ENCODE assay signal across 25 mouse cellular contexts in the genomic region with DNA sequence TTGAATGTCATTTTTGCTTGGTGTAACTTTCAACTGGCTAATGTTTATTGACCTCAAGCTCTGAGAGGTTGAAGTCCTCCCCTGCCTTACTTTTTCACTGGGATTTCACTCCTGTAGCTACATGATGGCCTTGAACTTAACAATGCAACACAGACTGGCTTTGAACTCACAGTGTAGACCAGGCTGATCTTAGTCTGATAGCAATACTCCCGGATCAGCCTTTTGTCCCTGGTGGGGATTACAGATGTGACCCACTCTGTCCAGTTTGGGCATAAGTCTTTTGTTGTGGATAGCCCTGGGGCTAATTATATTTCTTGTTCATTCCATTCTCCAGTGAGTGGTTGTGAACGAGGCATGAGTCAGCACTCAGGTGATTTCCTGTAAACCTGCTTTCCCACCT.
"Had no signal": no experiment of that assay in that cellular context is flagged by ENCODE, and none has a peak within 500 bp of the region (broad histone marks: within the 10 kb centered on the region; RNA-seq: fewer than 3 reads in every experiment).

No protein-coding gene starts in this region.

- H3K27me3 ChIP-seq: hindbrain, embryonic 12.5 days; intestine, embryonic 15.5 days; limb, embryonic 12.5 days; liver, embryonic 13.5 days had no signal

- H3K9ac ChIP-seq: heart, embryonic 12.5 days; hindbrain, embryonic 12.5 days; hindbrain, embryonic 14.5 days; intestine, embryonic 15.5 days; limb, embryonic 12.5 days; liver, embryonic 13.5 days had no signal

- H3K4me2 ChIP-seq: heart, embryonic 12.5 days; hindbrain, embryonic 12.5 days; hindbrain, embryonic 14.5 days; intestine, embryonic 15.5 days; limb, embryonic 12.5 days; liver, embryonic 11.5 days; liver, embryonic 13.5 days had no signal

- H3K4me3 ChIP-seq: heart, embryonic 10.5 days; heart, embryonic 12.5 days; hindbrain, embryonic 10.5 days; hindbrain, embryonic 12.5 days; intestine, embryonic 15.5 days; layer of hippocampus, adult 2 months; limb, embryonic 10.5 days; limb, embryonic 12.5 days; liver, embryonic 13.5 days had no signal

- ATAC-seq: hindbrain, embryonic 16.5 days; inflammation-experienced regulatory T-cells, adult 6 months; intestine, embryonic 15.5 days; intestine, postnatal 0 days had no signal

- H3K27ac ChIP-seq: heart, embryonic 10.5 days; hindbrain, embryonic 10.5 days; hindbrain, embryonic 12.5 days; hindbrain, embryonic 14.5 days; intestine, embryonic 15.5 days; layer of hippocampus, adult 2 months; limb, embryonic 10.5 days; limb, embryonic 12.5 days; liver, embryonic 13.5 days had no signal

- H3K9me3 ChIP-seq: heart, embryonic 10.5 days; heart, embryonic 12.5 days; hindbrain, embryonic 10.5 days; hindbrain, embryonic 12.5 days; intestine, embryonic 15.5 days; limb, embryonic 10.5 days; limb, embryonic 12.5 days; liver, embryonic 13.5 days had no signal

- H3K4me1 ChIP-seq: heart, embryonic 10.5 days; heart, embryonic 12.5 days; hindbrain, embryonic 10.5 days; hindbrain, embryonic 12.5 days; intestine, embryonic 15.5 days; limb, embryonic 10.5 days; limb, embryonic 12.5 days had no signal

- DNase-seq: gastrocnemius, postnatal 14 days; gastrocnemius, postnatal 36 days; heart, adult 18-20 months; heart, postnatal 10 days; heart, postnatal 4 days; kidney, adult 18-20 months; kidney, adult 8-10 months; kidney, postnatal 10 days; kidney, postnatal 25 days; kidney, postnatal 4 days; liver; liver, embryonic 13.5 days had no signal

- H3K36me3 ChIP-seq: heart, embryonic 10.5 days; heart, embryonic 12.5 days; hindbrain, embryonic 10.5 days; hindbrain, embryonic 12.5 days; intestine, embryonic 15.5 days; limb, embryonic 10.5 days; limb, embryonic 12.5 days; liver, embryonic 13.5 days had no signal
